8 mouse cellular contexts compared by ENCODE assay signal in the genomic region with DNA sequence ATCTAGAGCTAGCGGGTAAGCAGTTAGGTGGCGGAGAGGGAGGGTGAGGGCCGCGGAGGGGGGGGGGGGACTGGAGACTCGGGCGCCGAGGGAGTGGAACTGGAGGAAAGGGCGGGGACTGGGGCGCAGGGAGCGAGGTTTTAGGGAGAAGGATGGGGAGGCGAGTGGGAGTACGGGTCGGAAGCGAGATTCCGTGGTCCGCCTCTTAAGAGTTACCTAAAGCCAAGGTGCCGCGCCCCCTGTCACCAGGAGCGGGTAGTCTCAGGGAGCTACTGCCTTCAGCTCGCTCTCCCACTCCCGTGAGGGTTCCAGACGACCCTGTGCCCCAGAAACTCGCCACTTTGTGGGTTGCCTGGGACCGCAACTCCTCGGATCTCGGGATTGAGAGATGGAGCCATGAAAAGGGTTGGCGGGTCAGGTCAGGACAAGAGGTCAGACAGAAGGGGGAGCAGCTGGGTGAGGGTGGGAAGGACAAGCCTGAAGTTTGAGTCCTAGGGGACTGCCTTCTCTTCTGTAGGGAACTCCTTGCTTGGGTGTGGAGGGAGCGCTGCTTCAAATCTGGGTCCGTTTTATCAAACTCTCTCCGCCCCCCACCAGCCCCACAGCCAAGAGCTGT. TPM values are rescaled to one million over a fixed set of nuclear protein-coding genes. Genes with fewer than 3 reads are reported as not detected.
DNase-seq lines count a peak whose midpoint lies in the region; ATAC-seq and TF ChIP-seq lines count a peak whose summit lies in the region.

No protein-coding gene starts in this region.

- TF ChIP-seq EP300 in MEL (IDR thresholded peaks at IDR 0.05; ENCODE audit: low read depth in 1 of 2, low read length in 2 of 2), result no peak

- ATAC-seq in heart, embryonic 11.5 days (replicated peaks; ENCODE audit: insufficient number of reproducible peaks, low FRiP score, low TSS enrichment), result no peak
- ATAC-seq in embryonic facial prominence, embryonic 15.5 days (ENCODE audit: insufficient number of reproducible peaks, low FRiP score, low TSS enrichment, low read depth), result no peak

- H3K27ac ChIP-seq in heart, embryonic 11.5 days (ENCODE audit: low read depth, low read length), result peak overlapping the region; percentile 97
- H3K27ac ChIP-seq in MEL (ENCODE audit: control insufficient read depth, low read depth, low read length), result 0 out of 2 replicates have a peak overlapping the region, but pooled peaks have one; percentile 18
- peak overlapping the region; percentile 93 for H3K27ac ChIP-seq in embryonic facial prominence, embryonic 15.5 days (replicated peaks)

- intact Hi-C loops in heart, postnatal 14 days (cut with DNase I), result loop anchor here (2.0 kb wide), 2 partner anchors 17 to 45 kb away; no protein-coding TSS in a partner anchor

- 1% methylated on average over 23 of the region's 30 CpGs for WGBS in heart, embryonic 11.5 days (ENCODE audit: insufficient replicate concordance)
- WGBS in embryonic facial prominence, embryonic 15.5 days, result under 1% methylated on average over 26 of the region's 30 CpGs

- peak overlapping the region; percentile 87 for H3K9ac ChIP-seq in heart, embryonic 11.5 days (ENCODE audit: low read depth, low read length)
- H3K9ac ChIP-seq in MEL (ENCODE audit: control insufficient read depth, low read depth, low read length, poor library complexity, severe bottlenecking), result peak overlapping the region; percentile 85
- H3K9ac ChIP-seq in embryonic facial prominence, embryonic 15.5 days, result peak overlapping the region; percentile 49

- TF ChIP-seq POLR2A in MEL (IDR thresholded peaks at IDR 0.05; ENCODE audit: control insufficient read depth in 1 of 2, insufficient read depth in 1 of 2, low read depth in 1 of 2, low read length in 2 of 2, poor library complexity in 1 of 2), result no peak

- peaks cover 14% of the 10 kb centered on the region for H3K79me2 ChIP-seq in MEL (ENCODE audit: control insufficient read depth, insufficient read depth, low read length, poor library complexity)

- H3K9me3 ChIP-seq in heart, embryonic 11.5 days (replicated peaks; ENCODE audit: control insufficient read depth, low read length), result no peaks in the 10 kb centered on the region
- no peaks in the 10 kb centered on the region for H3K9me3 ChIP-seq in MEL (replicated peaks; ENCODE audit: insufficient read depth, low read length)
- no peaks in the 10 kb centered on the region for H3K9me3 ChIP-seq in embryonic facial prominence, embryonic 15.5 days (replicated peaks)

- peak overlapping the region; percentile 95 for H3K4me2 ChIP-seq in heart, embryonic 11.5 days
- H3K4me2 ChIP-seq in embryonic facial prominence, embryonic 15.5 days (replicated peaks), result peak overlapping the region; percentile 84

- H3K4me1 ChIP-seq in heart, embryonic 11.5 days (ENCODE audit: control insufficient read depth, insufficient read depth, low read length), result peaks cover 41% of the 10 kb centered on the region
- peaks cover 6 to 22% of the 10 kb centered on the region in 2 experiments for H3K4me1 ChIP-seq in MEL (ENCODE audit: control insufficient read depth in 1 of 2, insufficient read depth in 2 of 2, low read length in 2 of 2)
- H3K4me1 ChIP-seq in embryonic facial prominence, embryonic 15.5 days, result peaks cover 51% of the 10 kb centered on the region

- peaks cover 8% of the 10 kb centered on the region for H3K36me3 ChIP-seq in heart, embryonic 11.5 days (ENCODE audit: control insufficient read depth, insufficient read depth, low read length)
- H3K36me3 ChIP-seq in MEL (ENCODE audit: control insufficient read depth in 1 of 2, insufficient read depth in 2 of 2, low read length in 2 of 2), result peaks cover 0 to 17% of the 10 kb centered on the region in 2 experiments; a peak in 2 of 4 replicates
- H3K36me3 ChIP-seq in embryonic facial prominence, embryonic 15.5 days, result peaks cover 25% of the 10 kb centered on the region

- peak overlapping the region; percentile 74 for H3K4me3 ChIP-seq in heart, embryonic 11.5 days (ENCODE audit: low read depth, low read length)
- peak overlapping the region; percentile 78 to 86 for H3K4me3 ChIP-seq in MEL (ENCODE audit: control insufficient read depth in 1 of 2, insufficient read depth in 1 of 2, low read depth in 2 of 2, low read length in 2 of 2)
- peak overlapping the region; percentile 59 for H3K4me3 ChIP-seq in embryonic facial prominence, embryonic 15.5 days (replicated peaks)

- H3K27me3 ChIP-seq in heart, embryonic 11.5 days (ENCODE audit: control insufficient read depth, insufficient read depth, low read length), result no peaks in the 10 kb centered on the region
- H3K27me3 ChIP-seq in MEL (ENCODE audit: control insufficient read depth in 1 of 2, insufficient read depth in 2 of 2, low read length in 2 of 2), result no peaks in the 10 kb centered on the region
- H3K27me3 ChIP-seq in embryonic facial prominence, embryonic 15.5 days, result no peaks in the 10 kb centered on the region

- TF ChIP-seq CTCF in MEL (IDR thresholded peaks at IDR 0.05 in 2 of 3, conservative IDR thresholded peaks at IDR 0.05 in 1 of 3; ENCODE audit: control insufficient read depth in 1 of 3, insufficient read depth in 1 of 3, low read depth in 2 of 3, low read length in 3 of 3, poor library complexity in 1 of 3, severe bottlenecking in 1 of 3), result peak in 2 of 3 experiments; percentile 26 to 35; a peak in 4 of 6 replicates

- no peak for DNase-seq in heart, postnatal 14 days
- DNase-seq in MEL (ENCODE audit: low read depth, low spot score), result peak; percentile 79
- DNase-seq in kidney, postnatal 25 days, result peak; percentile 58 to 79
- peak; percentile 53 for DNase-seq in mesoderm, embryonic 11.5 days (ENCODE audit: low read depth, low spot score)
- peak; percentile 64 to 72 for DNase-seq in thymus, adult 18-20 months
- no peak for DNase-seq in layer of hippocampus, postnatal 14 days (ENCODE audit: low spot score in 2 of 2)

- no peak for TF ChIP-seq RAD21 in MEL (IDR thresholded peaks at IDR 0.05; ENCODE audit: low read depth, low read length)

TF ChIP-seq in MEL, 35 proteins besides CTCF, POLR2A, EP300 and RAD21:
- TF ChIP-seq CHD1 (IDR thresholded peaks at IDR 0.05; ENCODE audit: low read depth, low read length), result no peak
- TF ChIP-seq UBTF (IDR thresholded peaks at IDR 0.05; ENCODE audit: borderline replicate concordance, insufficient read depth, low read depth, low read length), result no peak
- no peak for TF ChIP-seq BHLHE40 (IDR thresholded peaks at IDR 0.05; ENCODE audit: borderline replicate concordance, low read depth, low read length)
- TF ChIP-seq TCF12 (IDR thresholded peaks at IDR 0.05; ENCODE audit: low read depth, low read length), result 0 out of 2 replicates have a peak, but pooled peaks have one; percentile 11
- peak; percentile 4; the same call in 1 of the 2 replicates for TF ChIP-seq SMC3 (IDR thresholded peaks at IDR 0.05; ENCODE audit: low read depth, low read length)
- 0 out of 2 replicates have a peak, but pooled peaks have one; percentile 2 for TF ChIP-seq ELF1 (IDR thresholded peaks at IDR 0.05; ENCODE audit: low read depth, low read length)
TF ChIP-seq in MEL: peak in this region for 3.

RNA-seq across cellular contexts. Expression of a gene that starts 1.9 kb away (rescaled TPM):
- 17.7 and 17.9 TPM in 2 replicates for polyA plus RNA-seq in heart, embryonic 11.5 days (2014; fragmentation: Nextera tagmentation; extraction: Ambion mirVana)
- 10 to 100 TPM; 41.3 to 51.5 TPM for total RNA-seq in heart, postnatal 14 days (2021)
- 20.1 and 20.9 TPM in 2 replicates for total RNA-seq in MEL (2012; rRNA removed)
- polyA plus RNA-seq in MEL (2012; ENCODE audit: insufficient read depth in 1 of 2, insufficient read length in 2 of 2, low read depth in 1 of 2, low replicate concordance in 2 of 2, missing spikeins in 1 of 2), result 10 to 100 TPM in 1 of 2 experiments, not detected in 1; 56.3 TPM
- polyA plus RNA-seq in embryonic facial prominence, embryonic 15.5 days (2015; fragmentation: Nextera tagmentation; extraction: Ambion mirVana), result 37.6 and 38.9 TPM in 2 replicates
- total RNA-seq in layer of hippocampus, postnatal 14 days (2021), result 10 to 100 TPM; 33.0 to 45.8 TPM

RNA-seq across cellular contexts. Expression of a gene that starts 2.2 kb away (rescaled TPM):
- 34.0 and 36.2 TPM in 2 replicates for polyA plus RNA-seq in heart, embryonic 11.5 days (2014; fragmentation: Nextera tagmentation; extraction: Ambion mirVana)
- 10 to 100 TPM; 22.5 to 23.4 TPM for total RNA-seq in heart, postnatal 14 days (2021)
- total RNA-seq in MEL (2012; rRNA removed), result 18.2 and 24.8 TPM in 2 replicates
- 10 to 100 TPM in 1 of 2 experiments, not detected in 1; 82.6 TPM for polyA plus RNA-seq in MEL (2012; ENCODE audit: insufficient read depth in 1 of 2, insufficient read length in 2 of 2, low read depth in 1 of 2, low replicate concordance in 2 of 2, missing spikeins in 1 of 2)
- 52.9 and 54.1 TPM in 2 replicates for polyA plus RNA-seq in embryonic facial prominence, embryonic 15.5 days (2015; fragmentation: Nextera tagmentation; extraction: Ambion mirVana)
- 100 to 1,000 TPM; 127 to 133 TPM for total RNA-seq in layer of hippocampus, postnatal 14 days (2021)

RNA-seq across cellular contexts. Expression of a gene that starts 12.3 kb away (rescaled TPM):
- 0.20 TPM in 1 of 2 replicates, not detected in the other for polyA plus RNA-seq in heart, embryonic 11.5 days (2014; fragmentation: Nextera tagmentation; extraction: Ambion mirVana)
- under 1 TPM in 1 of 2 experiments, not detected in 1; 0.39 TPM for total RNA-seq in heart, postnatal 14 days (2021)
- total RNA-seq in MEL (2012; rRNA removed), result 0.04 TPM in 1 of 2 replicates, not detected in the other
- polyA plus RNA-seq in MEL (2012; ENCODE audit: insufficient read depth in 1 of 2, insufficient read length in 2 of 2, low read depth in 1 of 2, low replicate concordance in 2 of 2, missing spikeins in 1 of 2), result under 1 TPM in 1 of 2 experiments, not detected in 1; 0.35 TPM
- polyA plus RNA-seq in embryonic facial prominence, embryonic 15.5 days (2015; fragmentation: Nextera tagmentation; extraction: Ambion mirVana), result 0.95 and 1.6 TPM in 2 replicates
- under 1 TPM in 1 of 2 experiments, not detected in 1; 0.18 TPM for total RNA-seq in layer of hippocampus, postnatal 14 days (2021)

RNA-seq across cellular contexts. Expression of a gene that starts 19.6 kb away (rescaled TPM):
- polyA plus RNA-seq in heart, embryonic 11.5 days (2014; fragmentation: Nextera tagmentation; extraction: Ambion mirVana), result 158 and 165 TPM in 2 replicates
- 100 to 1,000 TPM; 239 to 243 TPM for total RNA-seq in heart, postnatal 14 days (2021)
- 87.6 and 111 TPM in 2 replicates for total RNA-seq in MEL (2012; rRNA removed)
- polyA plus RNA-seq in MEL (2012; ENCODE audit: insufficient read depth in 1 of 2, insufficient read length in 2 of 2, low read depth in 1 of 2, low replicate concordance in 2 of 2, missing spikeins in 1 of 2), result 100 to 1,000 TPM; 228 to 273 TPM
- 123 and 135 TPM in 2 replicates for polyA plus RNA-seq in embryonic facial prominence, embryonic 15.5 days (2015; fragmentation: Nextera tagmentation; extraction: Ambion mirVana)
- total RNA-seq in layer of hippocampus, postnatal 14 days (2021), result 100 to 1,000 TPM; 113 to 116 TPM

RNA-seq across cellular contexts. Expression of a gene that starts 22.1 kb away (rescaled TPM):
- 21.5 and 22.6 TPM in 2 replicates for polyA plus RNA-seq in heart, embryonic 11.5 days (2014; fragmentation: Nextera tagmentation; extraction: Ambion mirVana)
- total RNA-seq in heart, postnatal 14 days (2021), result 10 to 100 TPM in 1 of 2 experiments, 1 to 10 TPM in 1; 9.2 to 10.9 TPM
- 16.4 and 17.8 TPM in 2 replicates for total RNA-seq in MEL (2012; rRNA removed)
- polyA plus RNA-seq in MEL (2012; ENCODE audit: insufficient read depth in 1 of 2, insufficient read length in 2 of 2, low read depth in 1 of 2, low replicate concordance in 2 of 2, missing spikeins in 1 of 2), result 10 to 100 TPM in 1 of 2 experiments, not detected in 1; 36.0 TPM
- 20.5 and 21.4 TPM in 2 replicates for polyA plus RNA-seq in embryonic facial prominence, embryonic 15.5 days (2015; fragmentation: Nextera tagmentation; extraction: Ambion mirVana)
- 10 to 100 TPM; 23.1 to 27.5 TPM for total RNA-seq in layer of hippocampus, postnatal 14 days (2021)

Comparison
In these comparisons a context has a peak if more than half of its experiments do, and no peak if none do; other contexts are left out.
1. H3K27ac ChIP-seq: peak in every context shown above with its lines; median percentile 97 in heart, embryonic 11.5 days; 93 in embryonic facial prominence, embryonic 15.5 days; 18 in MEL.
2. DNase-seq: peak in MEL (single experiment), kidney, postnatal 25 days (2 of 2), mesoderm, embryonic 11.5 days (single experiment) and thymus, adult 18-20 months (2 of 2); none in heart, postnatal 14 days (0 of 2) and layer of hippocampus, postnatal 14 days (0 of 2).
3. Peak in every context shown above with its lines, with median percentiles within 50 percentile points of each other: H3K4me3 ChIP-seq and H3K9ac ChIP-seq.